ENCODE assay signal across 9 mouse cellular contexts in genomic region chr11:54755148-54755664, GRCm38 (mm10). TPM values are rescaled to one million over a fixed set of nuclear protein-coding genes. Genes with fewer than 3 reads are reported as not detected.
DNase-seq lines count a peak whose midpoint lies in the region; ATAC-seq lines count a peak whose summit lies in the region.
"Had no signal": no experiment of that assay in that cellular context is flagged by ENCODE, and none has a peak within 500 bp of the region (broad histone marks: within the 10 kb centered on the region; RNA-seq: fewer than 3 reads in every experiment).

No protein-coding gene starts in this region.

- H3K4me3 ChIP-seq in forebrain, embryonic 11.5 days (ENCODE audit: low read depth, low read length) = no peak overlapping the region
- H3K4me3 ChIP-seq in hindbrain, embryonic 16.5 days (ENCODE audit: low read length) = no peak overlapping the region
- no peak overlapping the region for H3K4me3 ChIP-seq in neural tube, embryonic 13.5 days
- H3K4me3 ChIP-seq: stomach, embryonic 15.5 days had no signal

- ATAC-seq in forebrain, embryonic 11.5 days (replicated peaks; ENCODE audit: low FRiP score) = no peak
- ATAC-seq in hindbrain, embryonic 16.5 days = no peak
- ATAC-seq in neural tube, embryonic 13.5 days (ENCODE audit: low read depth) = no peak
- ATAC-seq in granulocyte monocyte progenitor cell, adult 5-6 weeks (replicated peaks; ENCODE audit: poor library complexity, severe bottlenecking) = no peak

- peaks cover 2% of the 10 kb centered on the region; the same call in 1 of the 2 replicates for H3K9me3 ChIP-seq in forebrain, embryonic 11.5 days (ENCODE audit: control insufficient read depth, low read length)
- H3K9me3 ChIP-seq in hindbrain, embryonic 16.5 days (ENCODE audit: control insufficient read depth, low read length) = 0 out of 2 replicates have a peak, but pooled peaks cover 2% of the 10 kb centered on the region
- H3K9me3 ChIP-seq in neural tube, embryonic 13.5 days = no peaks in the 10 kb centered on the region
- H3K9me3 ChIP-seq: stomach, embryonic 15.5 days had no signal

- H3K4me2 ChIP-seq in forebrain, embryonic 11.5 days (ENCODE audit: low read depth, low read length, severe bottlenecking) = peak overlapping the region; percentile 27; the same call in 1 of the 2 replicates
- H3K4me2 ChIP-seq in hindbrain, embryonic 16.5 days (ENCODE audit: low read length) = no peak overlapping the region
- H3K4me2 ChIP-seq in neural tube, embryonic 13.5 days = peak overlapping the region; percentile 36
- H3K4me2 ChIP-seq: stomach, embryonic 15.5 days had no signal

- H3K27ac ChIP-seq in forebrain, embryonic 11.5 days (ENCODE audit: low read depth, low read length) = peak overlapping the region; percentile 93
- H3K27ac ChIP-seq in hindbrain, embryonic 16.5 days (ENCODE audit: low read depth, low read length) = peak overlapping the region; percentile 58
- H3K27ac ChIP-seq in neural tube, embryonic 13.5 days (replicated peaks) = peak overlapping the region; percentile 94
- H3K27ac ChIP-seq: stomach, embryonic 15.5 days had no signal

- DNase-seq in lung, postnatal 10 days = peak; percentile 4
- DNase-seq in lung, postnatal 14 days = no peak
- no peak for DNase-seq in forebrain, embryonic 11.5 days (ENCODE audit: low spot score)
- DNase-seq in cerebellum, adult 9-11 months = no peak
- no peak for DNase-seq in layer of hippocampus, postnatal 14 days (ENCODE audit: low spot score in 2 of 2)

- H3K27me3 ChIP-seq in forebrain, embryonic 11.5 days (ENCODE audit: control insufficient read depth, insufficient read depth, low read length) = no peaks in the 10 kb centered on the region
- no peaks in the 10 kb centered on the region for H3K27me3 ChIP-seq in hindbrain, embryonic 16.5 days (replicated peaks; ENCODE audit: control insufficient read depth, insufficient read depth, low read length)
- no peaks in the 10 kb centered on the region for H3K27me3 ChIP-seq in neural tube, embryonic 13.5 days
- H3K27me3 ChIP-seq: stomach, embryonic 15.5 days had no signal

- no peak overlapping the region; the same call in 1 of the 2 replicates for H3K9ac ChIP-seq in forebrain, embryonic 11.5 days (ENCODE audit: low read length)
- H3K9ac ChIP-seq in hindbrain, embryonic 16.5 days (ENCODE audit: low read depth, low read length) = no peak overlapping the region
- no peak overlapping the region for H3K9ac ChIP-seq in neural tube, embryonic 13.5 days
- H3K9ac ChIP-seq: stomach, embryonic 15.5 days had no signal

- peaks cover 19% of the 10 kb centered on the region for H3K4me1 ChIP-seq in forebrain, embryonic 11.5 days (replicated peaks; ENCODE audit: control insufficient read depth, insufficient read depth, low read length)
- H3K4me1 ChIP-seq in hindbrain, embryonic 16.5 days (ENCODE audit: control insufficient read depth, insufficient read depth, low read depth, low read length) = peaks cover 21% of the 10 kb centered on the region
- peaks cover 55% of the 10 kb centered on the region for H3K4me1 ChIP-seq in neural tube, embryonic 13.5 days (replicated peaks)
- H3K4me1 ChIP-seq: stomach, embryonic 15.5 days had no signal

- 65% methylated on average over 5 of the region's 5 CpGs for WGBS in forebrain, embryonic 11.5 days
- WGBS in hindbrain, embryonic 16.5 days = 28% methylated on average over 5 of the region's 5 CpGs
- 39% methylated on average over 5 of the region's 5 CpGs for WGBS in neural tube, embryonic 13.5 days

- no peaks in the 10 kb centered on the region; the same call in 1 of the 2 replicates for H3K36me3 ChIP-seq in forebrain, embryonic 11.5 days (ENCODE audit: control insufficient read depth, insufficient read depth, low read length)
- 0 out of 2 replicates have a peak, but pooled peaks cover 3% of the 10 kb centered on the region for H3K36me3 ChIP-seq in hindbrain, embryonic 16.5 days (ENCODE audit: control insufficient read depth, insufficient read depth, low read length)
- H3K36me3 ChIP-seq in neural tube, embryonic 13.5 days = peaks cover 7% of the 10 kb centered on the region; the same call in 1 of the 2 replicates
- H3K36me3 ChIP-seq: stomach, embryonic 15.5 days had no signal

RNA-seq across cellular contexts. Expression of gene Cdc42se2, which starts 32.3 kb away (rescaled TPM):
- polyA plus RNA-seq in forebrain, embryonic 11.5 days (2014; fragmentation: Nextera tagmentation; extraction: Ambion mirVana) = 221 and 230 TPM in 2 replicates
- polyA plus RNA-seq in hindbrain, embryonic 16.5 days (2015; fragmentation: Nextera tagmentation; extraction: Ambion mirVana) = 136 and 147 TPM in 2 replicates
- polyA plus RNA-seq in neural tube, embryonic 13.5 days (2015; fragmentation: Nextera tagmentation; extraction: Ambion mirVana) = 134 and 144 TPM in 2 replicates
- total RNA-seq in granulocyte monocyte progenitor cell, adult 5-6 weeks (2014; fragmentation: Nextera tagmentation) = 41.6 and 47.5 TPM in 2 replicates
- total RNA-seq in granulocyte monocyte progenitor cell, adult 5-6 weeks (2017) = 48.0 and 48.6 TPM in 2 replicates
- 100 to 1,000 TPM; 157 to 168 TPM for total RNA-seq in layer of hippocampus, postnatal 14 days (2021)
